Mouse (Mus musculus) gastrocnemius, postnatal 4 days (tissue): Measurements from ENCODE around the gene Asic1. TPM values are rescaled to one million over a fixed set of nuclear protein-coding genes. Genes with fewer than 3 reads are reported as not detected.

Source experiments
- DNase-seq, 2 experiments: peaks; one replicate each; pipeline ENCODE4 v3.0.0; 2021 to 2022; ENCODE audit warnings: low spot score in 2 of 2, mixed read lengths in 2 of 2
- total RNA-seq, 2 experiments: library from RNA; stranded (reverse); gene quantifications; 2 replicates each; pipeline ENCODE4 v1.2.3; 2021

The Asic1 gene
- total RNA-seq, 2 experiments from 2014 or later: 0.91 to 1.9 TPM

DNA sequence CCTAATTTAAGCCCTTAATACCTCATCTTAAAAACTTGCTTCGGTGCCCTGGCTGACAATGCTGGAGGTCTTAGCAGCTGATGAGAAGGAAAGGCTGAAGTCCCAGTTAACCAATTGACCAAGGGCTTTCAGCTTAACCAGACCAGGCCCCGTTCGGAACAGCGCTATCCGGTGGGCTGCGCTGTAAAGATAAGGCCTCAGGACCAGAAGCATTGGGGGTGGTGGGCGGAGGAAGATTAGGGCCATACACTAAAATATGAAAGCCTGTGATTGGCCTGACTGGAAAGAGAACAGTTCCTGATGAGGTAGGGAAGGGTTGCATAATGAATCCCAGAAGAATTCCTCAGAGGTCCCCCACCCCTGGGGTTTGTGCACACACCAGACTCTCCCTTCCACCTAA lies 7.8 kb upstream of the Asic1 start:
- no peak for DNase-seq

DNA sequence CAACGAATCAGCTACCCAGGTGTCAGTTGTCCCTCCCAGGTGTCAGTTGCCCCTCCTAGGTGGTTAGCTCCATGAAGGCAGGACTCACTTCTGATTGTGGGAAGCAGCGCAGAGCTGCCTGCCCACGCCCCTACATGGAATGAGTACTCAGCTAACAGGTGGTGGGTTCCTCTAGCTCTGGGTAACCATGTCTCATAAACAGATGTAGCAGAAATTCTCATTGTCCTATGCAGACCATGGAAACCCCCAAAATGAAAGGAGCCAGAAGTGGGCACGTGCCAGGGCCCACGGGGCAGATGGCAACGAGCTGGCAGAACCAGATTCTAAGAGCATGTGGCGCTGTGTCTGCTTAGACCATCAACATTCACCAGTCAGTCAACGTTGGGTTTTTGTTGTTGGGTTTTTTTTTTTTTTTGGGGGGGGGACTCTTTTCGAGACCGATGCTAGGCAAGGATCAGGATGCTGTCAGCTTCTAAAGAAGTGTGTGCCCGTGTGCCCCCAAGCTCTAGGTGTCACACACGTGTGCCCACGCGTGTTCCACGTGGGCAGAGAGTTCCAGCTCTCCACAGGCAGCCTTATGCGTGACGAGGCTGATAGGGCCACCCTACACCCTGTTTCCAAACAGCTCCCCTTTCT lies 6.1 kb upstream of the Asic1 start:
- no peak for DNase-seq

DNA sequence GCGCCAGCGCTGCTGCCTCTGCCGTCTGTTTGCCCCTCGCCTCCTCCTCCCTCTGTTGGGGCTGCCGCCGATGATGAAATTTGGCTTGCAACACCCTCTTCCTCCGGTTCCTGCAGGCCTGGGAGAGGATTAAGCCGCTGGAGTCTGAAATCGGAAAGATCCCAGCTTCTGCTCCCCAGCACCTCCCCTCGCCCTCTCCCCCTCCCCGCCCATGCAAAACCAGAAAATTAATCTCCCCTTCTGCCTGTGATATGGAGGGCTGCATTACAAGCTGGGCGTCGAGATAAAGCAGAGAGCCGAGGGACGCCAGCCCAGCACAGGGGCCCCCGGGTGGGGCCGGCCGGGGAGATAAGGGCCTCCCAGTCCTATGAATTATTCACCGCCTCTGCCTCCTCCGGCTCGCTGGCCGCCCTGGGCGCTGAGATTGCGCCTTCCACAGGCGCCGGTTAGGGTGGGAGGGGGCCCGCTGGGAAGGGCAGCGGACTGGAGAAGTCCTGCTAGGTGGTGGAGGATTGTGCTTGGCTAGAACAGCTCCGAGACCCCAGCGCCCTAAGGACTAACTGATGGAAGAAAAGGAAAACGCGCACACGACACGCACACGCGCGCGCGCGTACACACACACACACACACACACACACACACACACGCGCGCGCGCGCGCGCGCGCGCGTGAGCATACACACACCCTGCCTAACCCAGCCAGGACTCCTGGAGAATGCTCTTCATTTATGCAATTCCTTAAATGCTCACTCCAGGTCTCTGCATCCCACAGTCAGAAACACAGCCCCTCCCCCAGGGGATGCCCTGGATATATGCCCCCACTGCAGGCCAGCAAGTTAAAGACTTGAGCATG lies 5.3 kb upstream of the Asic1 start:
- DNase-seq: peak in 1 of 2 experiments; percentile 44

DNA sequence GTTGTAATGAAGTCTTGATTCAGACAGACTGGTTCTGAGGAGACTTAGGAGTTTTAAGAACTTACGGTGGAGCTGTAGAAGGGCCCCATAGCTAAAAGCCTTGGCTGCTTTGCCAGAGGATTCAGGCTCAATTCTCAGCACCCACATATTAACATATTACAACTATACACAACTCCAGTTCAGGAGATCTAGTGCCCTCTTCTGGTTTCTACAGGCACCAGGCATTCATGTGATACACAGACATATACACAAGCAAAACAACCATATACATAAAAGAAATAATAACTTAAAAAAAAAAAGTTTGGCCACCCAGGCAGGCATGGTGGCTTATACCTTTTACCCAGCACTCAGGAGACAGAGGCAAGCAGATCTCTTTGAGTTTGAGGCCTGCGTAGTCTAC lies 2.6 kb upstream of the Asic1 start:
- no peak for DNase-seq

DNA sequence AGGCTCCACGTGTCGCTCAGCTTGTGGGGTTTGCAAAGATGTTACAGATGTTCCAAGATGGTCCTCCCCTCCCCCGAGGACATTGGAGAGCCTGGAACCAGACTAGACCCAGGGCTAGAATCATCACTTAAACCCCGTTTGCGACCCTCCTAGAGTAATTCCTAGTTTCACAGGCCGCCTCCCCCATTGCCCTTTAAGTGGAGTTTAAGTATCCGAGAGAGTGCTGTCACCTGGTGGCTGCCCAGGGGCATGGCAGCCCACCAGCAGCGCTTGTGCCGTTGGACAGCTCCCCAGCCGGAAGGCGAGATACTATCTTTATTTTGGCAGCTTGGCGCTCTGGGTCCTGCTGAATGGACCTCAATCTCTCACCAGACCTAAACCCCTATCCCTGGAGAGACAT lies 1.3 kb upstream of the Asic1 start:
- peak; percentile 57 to 77 for DNase-seq

DNA sequence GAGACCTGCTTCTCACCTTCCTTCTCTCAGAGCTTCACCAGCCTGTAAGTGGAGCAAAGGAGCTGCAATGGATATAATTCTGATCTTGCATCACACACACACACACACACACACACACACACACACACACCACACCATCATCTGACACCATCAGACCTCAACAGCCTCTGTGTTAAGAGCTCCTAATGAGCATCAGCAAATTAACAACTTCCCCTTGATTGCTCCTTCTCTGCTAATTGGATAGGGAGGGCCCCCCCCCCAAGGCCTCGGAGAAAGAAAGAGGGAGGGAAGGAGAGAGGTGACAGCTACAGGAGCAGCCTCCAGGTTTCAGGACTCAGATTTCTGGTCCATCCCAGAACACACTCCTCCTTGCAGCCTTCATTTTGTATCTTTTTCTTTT lies 776 bp upstream of the Asic1 start:
- DNase-seq: no peak

DNA sequence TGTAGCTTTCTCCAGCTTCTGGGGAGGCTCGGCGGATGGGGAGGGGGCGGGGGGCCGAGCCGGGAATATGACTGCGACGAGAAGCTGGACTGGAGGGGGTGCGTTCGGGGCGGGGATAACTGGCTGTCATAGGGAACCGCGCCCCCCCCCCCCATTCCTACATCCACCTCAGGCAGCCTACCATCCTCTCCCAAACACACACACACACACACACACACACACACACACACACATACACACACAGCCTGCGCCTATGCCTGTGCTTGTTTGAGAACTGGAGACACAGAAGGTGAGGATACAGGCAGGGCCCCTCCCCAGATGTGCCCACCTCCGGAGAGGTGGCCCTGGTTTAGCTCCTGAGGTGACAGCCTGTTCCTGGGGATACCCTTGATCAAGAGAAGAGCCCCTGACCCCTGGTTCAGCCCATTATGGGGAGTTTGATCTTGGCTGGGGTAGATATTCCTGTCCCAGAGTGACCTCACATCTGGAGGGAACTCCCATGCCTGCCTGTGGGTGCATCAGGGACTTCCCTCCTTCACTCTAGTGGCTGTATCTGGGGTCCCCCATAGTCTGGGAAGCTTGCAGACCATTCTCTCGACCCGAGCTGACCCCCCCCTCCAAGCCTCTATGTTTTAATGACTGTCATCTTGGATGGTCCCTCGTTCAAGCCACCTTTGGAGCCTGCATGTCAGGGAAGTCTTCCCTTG lies 949 bp downstream of the Asic1 start:
- DNase-seq: no peak

DNA sequence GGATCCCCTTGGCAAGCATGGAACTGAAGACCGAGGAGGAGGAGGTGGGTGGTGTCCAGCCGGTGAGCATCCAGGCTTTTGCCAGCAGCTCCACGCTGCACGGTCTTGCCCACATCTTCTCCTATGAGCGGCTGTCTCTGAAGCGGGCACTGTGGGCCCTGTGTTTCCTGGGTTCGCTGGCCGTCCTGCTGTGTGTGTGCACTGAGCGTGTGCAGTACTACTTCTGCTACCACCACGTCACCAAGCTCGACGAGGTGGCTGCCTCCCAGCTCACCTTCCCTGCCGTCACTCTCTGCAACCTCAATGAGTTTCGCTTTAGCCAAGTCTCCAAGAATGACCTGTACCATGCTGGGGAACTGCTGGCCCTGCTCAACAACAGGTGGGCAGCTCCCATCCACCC lies 1.6 kb downstream of the Asic1 start:
- no peak for DNase-seq

DNA sequence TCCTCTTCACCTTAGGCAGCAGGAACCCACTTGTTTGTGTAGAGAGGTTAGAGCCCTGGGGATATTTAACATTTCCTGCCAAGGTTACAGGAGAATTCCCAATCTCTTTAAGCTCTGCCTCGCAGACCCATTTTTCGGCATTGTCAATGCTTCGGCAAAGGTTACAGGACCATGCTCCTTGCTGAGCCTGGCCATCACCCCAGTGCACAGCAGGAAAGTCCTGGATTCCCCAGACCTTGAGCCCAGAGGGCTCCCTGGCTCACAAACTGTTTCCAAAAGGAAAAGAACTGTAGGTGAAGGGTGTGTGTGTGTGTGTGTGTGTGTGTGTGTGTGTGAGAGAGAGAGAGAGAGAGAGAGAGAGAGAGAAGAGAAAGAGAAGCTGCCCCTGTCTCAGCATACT lies 4.7 kb downstream of the Asic1 start:
- no peak for DNase-seq

DNA sequence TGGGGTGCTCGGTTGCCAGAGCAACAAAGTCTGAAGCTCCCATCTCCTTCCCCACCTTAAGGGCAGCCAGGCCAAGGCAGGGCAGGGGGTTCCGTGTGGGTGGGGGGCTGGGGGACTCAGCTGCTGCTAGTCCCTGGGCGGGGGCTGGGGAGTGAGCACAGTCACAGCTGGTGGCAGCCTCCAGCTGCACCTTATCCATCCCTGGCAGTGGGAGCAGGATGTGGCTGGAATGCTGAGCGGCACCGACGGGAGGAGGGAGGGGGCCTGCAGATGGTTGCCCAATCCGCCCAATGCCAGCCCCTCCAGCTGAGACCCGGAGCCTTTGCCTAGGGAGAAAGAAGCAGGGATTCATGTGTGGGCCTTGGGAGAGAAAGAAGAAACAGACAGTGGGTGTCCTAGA lies 6.9 kb downstream of the Asic1 start:
- DNase-seq: no peak

DNA sequence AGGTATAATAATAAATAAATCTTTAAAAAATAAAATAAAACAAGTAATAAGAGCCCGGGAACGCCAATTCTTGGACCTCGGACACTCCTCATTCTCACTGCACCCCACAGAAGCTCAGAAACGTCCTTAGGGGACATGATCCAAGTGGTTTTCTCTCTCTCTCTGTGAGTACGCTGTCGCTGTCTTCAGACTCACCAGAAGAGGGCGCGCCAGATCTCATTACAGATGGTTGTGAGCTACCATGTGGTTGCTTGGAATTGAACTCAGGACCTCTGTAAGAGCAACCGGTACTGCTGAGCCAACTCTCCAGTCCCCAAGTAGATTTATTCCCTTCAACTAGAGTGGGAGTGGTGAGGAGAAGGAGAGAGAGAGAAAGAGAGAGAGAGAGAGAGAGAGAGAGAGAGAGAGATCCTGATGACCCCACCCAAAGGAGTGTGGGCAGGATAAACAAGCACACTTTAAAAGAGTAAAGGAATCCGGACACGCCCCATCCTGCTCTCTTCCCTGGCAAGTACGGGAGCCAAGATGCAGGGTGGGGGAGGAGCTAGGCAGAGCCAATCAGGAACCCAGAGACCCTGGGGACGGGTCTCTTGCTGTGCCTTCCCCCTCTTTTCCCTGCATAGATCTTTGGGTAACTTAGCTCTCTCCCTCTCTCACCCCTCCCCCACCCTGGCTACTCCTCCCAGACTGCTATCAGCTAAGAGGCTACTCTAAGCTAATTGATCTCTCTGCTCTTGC lies 8.1 kb downstream of the Asic1 start:
- no peak for DNase-seq

DNA sequence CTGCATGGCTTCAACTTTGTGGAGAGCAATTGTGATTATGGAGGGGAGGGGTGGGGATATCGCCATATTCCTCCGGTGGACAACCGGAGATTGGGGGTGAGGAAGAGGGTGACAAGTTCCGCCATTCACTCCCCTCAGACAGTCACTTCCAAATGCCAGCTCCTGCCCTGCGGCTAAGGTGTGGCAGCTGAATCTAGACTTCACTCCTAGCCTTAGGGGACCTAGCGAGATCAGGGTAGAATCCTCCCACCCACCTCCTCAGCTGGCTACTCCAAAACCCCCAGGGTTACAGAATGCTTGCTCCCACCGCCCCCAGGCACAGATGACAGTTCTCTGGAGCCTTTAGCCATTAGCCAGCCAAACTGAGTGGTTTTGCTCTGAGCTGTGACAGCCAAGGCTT lies 8.8 kb downstream of the Asic1 start:
- DNase-seq: no peak

DNA sequence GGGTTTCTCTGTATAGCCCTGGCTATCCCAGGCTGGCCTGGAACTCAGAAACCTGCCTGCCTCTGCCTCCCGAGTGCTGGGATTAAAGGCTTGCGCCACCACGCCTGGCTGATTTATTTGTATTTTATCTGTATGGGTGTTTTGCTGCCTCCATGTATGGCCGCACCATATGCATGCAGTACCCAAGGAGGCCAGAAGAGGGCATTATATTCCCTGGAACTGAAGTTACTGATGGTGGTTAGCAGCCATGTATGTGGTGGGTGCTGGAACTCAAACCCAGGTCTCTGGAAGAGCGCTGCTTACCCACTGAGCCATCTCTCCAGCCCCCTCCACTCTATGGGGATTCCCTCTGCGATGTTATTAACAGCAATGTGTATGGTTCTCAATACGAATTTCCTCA lies 12.7 kb downstream of the Asic1 start:
- no peak for DNase-seq

DNA sequence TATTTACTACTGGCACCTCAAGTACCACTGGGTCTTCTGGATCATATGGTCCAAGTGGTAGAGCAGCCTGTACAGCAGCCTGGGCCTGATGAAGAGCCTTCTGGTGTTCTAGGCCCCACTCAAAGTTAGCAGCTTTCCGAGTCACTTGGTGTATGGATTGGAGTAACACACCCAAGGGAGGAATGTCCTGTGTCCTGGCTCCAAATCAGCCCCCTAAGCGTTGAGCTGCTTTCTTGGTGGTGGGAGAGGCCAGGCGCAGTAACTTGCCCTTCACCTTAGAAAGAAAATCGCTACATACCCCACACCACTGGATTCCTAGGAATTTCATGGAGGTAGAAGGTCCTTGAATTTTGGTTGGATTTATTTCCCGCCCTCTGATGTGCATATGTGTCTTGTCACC lies 14.0 kb downstream of the Asic1 start:
- no peak for DNase-seq

DNA sequence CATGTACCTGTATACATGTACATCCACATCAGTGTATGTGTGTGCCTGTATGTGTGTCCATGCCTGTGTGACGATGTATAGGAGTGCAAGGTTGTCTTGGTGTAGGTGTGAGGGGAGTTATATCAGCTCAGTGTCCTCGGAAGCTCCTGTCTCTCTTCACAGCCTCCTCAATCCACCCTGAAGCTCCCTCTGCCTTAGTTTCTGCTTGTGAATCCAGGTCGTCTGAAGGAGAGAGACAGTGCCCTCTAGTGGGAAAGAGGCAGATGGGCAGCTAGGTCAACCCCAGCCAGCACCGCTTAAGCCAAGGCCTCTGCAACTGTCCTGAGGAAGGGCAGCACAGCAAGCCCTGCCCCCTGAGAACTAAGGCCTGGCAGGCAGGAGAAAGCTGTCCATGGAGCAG lies 18.5 kb downstream of the Asic1 start:
- DNase-seq: no peak

DNA sequence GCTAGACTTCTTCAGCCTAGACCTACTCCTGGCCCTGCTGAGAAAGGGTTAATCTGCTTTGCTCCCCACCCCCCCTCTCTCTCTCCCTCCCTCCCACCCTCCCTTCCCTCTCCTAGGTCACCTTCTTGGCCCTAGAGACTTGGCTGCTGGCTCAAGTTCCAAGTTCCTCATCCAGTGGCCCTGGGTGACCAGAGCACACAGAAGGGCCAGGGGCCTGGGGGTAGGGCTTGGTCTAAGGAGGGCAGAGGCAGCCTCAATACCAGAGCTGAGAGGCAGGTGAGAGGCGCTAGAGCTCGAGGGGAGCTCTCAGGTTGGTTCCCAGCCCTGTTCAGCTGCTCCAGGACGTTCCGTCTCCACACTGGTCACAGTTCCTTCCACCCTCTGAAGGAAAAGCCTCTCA lies 20.8 kb downstream of the Asic1 start:
- no peak for DNase-seq

DNA sequence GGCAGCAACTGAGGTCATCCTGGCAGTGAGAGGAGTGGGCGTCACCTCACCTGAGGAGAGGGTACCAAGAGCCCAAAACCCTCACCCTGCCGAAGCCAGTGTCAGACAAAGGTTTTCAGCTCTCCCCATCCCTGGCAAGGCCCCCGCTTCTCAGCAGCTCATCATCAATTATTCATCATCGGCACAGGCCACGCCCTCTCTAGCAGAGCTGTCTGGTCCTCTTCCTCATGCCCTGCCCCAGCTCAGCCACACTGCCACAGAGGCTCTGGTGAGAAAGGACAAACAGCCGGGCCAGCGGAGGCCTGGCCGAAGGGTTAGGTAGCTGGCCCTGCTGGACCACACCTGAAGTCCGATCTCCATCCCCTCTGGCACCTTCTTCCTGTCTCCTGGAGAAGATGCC lies 21.8 kb downstream of the Asic1 start:
- no peak for DNase-seq

DNA sequence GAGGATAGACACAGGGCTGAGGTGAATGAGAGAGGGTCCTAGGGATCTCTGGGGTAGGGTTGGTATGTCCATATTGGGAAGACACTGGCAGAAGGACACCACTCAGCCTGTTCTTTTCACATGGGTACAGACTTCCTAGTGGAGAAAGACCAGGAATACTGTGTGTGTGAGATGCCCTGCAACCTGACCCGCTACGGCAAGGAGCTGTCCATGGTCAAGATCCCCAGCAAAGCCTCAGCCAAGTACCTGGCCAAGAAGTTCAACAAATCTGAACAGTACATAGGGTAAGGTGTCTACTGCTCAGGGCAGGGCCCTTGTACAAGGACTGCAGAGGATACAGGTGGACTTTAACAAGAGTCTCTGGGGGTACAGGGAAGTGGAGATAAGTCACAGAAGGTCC lies 27.1 kb downstream of the Asic1 start:
- DNase-seq: no peak

DNA sequence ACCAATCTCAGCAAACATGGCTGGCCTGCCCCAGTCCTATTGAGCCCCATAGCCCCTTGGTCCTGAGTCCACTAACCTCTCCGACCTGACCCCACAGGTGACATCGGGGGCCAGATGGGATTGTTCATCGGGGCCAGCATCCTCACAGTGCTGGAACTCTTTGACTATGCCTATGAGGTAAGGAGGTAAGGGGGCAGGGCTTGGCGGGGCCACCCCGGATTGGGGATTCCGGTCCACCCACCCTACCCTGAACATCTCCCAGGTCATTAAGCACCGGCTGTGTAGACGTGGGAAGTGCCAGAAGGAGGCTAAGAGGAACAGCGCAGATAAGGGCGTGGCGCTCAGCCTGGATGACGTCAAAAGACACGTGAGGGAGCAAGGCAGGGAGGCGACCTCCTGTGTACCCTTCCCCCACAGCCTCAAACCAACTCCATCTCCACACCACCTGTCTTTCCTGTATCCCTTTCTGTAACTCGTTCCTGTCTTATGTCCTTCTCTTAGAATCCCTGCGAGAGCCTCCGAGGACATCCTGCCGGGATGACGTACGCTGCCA lies 28.4 kb downstream of the Asic1 start:
- no peak for DNase-seq

DNA sequence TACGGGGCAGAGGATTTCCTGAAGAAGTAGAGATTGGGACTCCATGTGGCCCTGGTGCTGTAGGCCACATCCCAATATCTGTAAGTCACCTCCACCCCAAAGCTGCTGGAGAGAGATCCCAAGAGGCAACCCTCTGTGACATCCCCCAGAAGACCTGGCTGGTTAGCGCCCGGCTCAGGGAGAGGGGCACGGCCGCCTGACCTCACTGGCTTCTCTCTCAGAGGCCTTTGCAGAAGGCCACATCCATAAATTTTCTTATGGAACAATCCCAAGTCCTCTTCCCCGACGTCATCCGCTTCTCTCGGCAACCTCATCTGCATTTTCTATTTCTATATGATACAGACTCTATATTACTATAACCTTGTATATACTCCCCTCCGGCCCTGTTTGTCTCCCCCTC lies 29.5 kb downstream of the Asic1 start:
- DNase-seq: no peak
